Mouse (Mus musculus) limb, embryonic 14.5 days (tissue): ENCODE results near the gene Zbtb39. TPM values are rescaled to one million over a fixed set of nuclear protein-coding genes. Genes with fewer than 3 reads are reported as not detected.

Experiments used
- ATAC-seq: fragments of 200-750 bp; cut with Nextera tagmentation; 2 replicates; pipeline ENCODE4 v1.8.0; 2017; ENCODE audit warnings: low read depth, moderate number of reproducible peaks, moderate TSS enrichment; ENCODE audit not compliant: low FRiP score
- DNase-seq: peaks from one replicate; pipeline ENCODE4 v3.0.0-alpha.2; 2015; ENCODE audit warnings: low spot score
- H3K27ac ChIP-seq: fragments of 300-500 bp; sonication (generic); replicated peaks from 2 replicates; pipeline ENCODE4 v1.5.1; 2014; ENCODE audit warnings: low read depth, mild to moderate bottlenecking, low read length, moderate library complexity, mixed read lengths
- H3K27me3 ChIP-seq: fragments of 300-500 bp; sonication (generic); 2 replicates; pipeline ENCODE4 v1.6.1; 2014; ENCODE audit warnings: low read length, mixed read lengths; ENCODE audit not compliant: control insufficient read depth, insufficient read depth
- H3K36me3 ChIP-seq: fragments of 300-500 bp; sonication (generic); 2 replicates; pipeline ENCODE4 v1.6.1; 2014; ENCODE audit warnings: mild to moderate bottlenecking, low read length, moderate library complexity, mixed read lengths; ENCODE audit not compliant: control insufficient read depth, insufficient read depth
- H3K4me1 ChIP-seq: fragments of 300-500 bp; sonication (generic); 2 replicates; pipeline ENCODE4 v1.6.1; 2014; ENCODE audit warnings: antibody characterized with exemption, low read length, mixed read lengths; ENCODE audit not compliant: control insufficient read depth, insufficient read depth
- H3K4me2 ChIP-seq: fragments of 300-500 bp; sonication (generic); replicated peaks from 2 replicates; pipeline ENCODE4 v1.6.1; 2014; ENCODE audit warnings: low read depth, mild to moderate bottlenecking, low read length, moderate library complexity; ENCODE audit not compliant: severe bottlenecking
- H3K4me3 ChIP-seq: fragments of 300-500 bp; sonication (generic); replicated peaks from 2 replicates; pipeline ENCODE4 v1.5.1; 2014; ENCODE audit warnings: low read length
- H3K9ac ChIP-seq: fragments of 300-500 bp; sonication (generic); 2 replicates; pipeline ENCODE4 v1.6.1; 2014; ENCODE audit warnings: mild to moderate bottlenecking, low read depth, low read length, moderate library complexity; ENCODE audit not compliant: severe bottlenecking
- H3K9me3 ChIP-seq: fragments of 300-500 bp; sonication (generic); 2 replicates; pipeline ENCODE4 v1.6.1; 2016; ENCODE audit warnings: low read length; ENCODE audit not compliant: control insufficient read depth
- POLR2A ChIP-seq: fragments of 200-500 bp; IDR thresholded peaks from 2 replicates; pipeline ENCODE4 v1.8.0; 2012; ENCODE audit warnings: inconsistent platforms, mild to moderate bottlenecking, moderate library complexity, borderline replicate concordance; ENCODE audit not compliant: insufficient read depth, insufficient read length; ENCODE audit errors: extremely low read depth
- WGBS: fragments of 180-500 bp; shearing (Covaris S2); extraction: QIAGEN DNeasy Blood & Tissue Kit; methylation state at CpG from one replicate; pipeline ENCODE4 v1.1.7; 2014; 5-methylcytosine and 5-hydroxymethylcytosine counted together
- polyA plus RNA-seq, 2 experiments: library from polyadenylated mRNA; depleted of rRNA in 1 of 2; stranded (reverse) in 1 of 2; unstranded in 1 of 2; fragments of >200 nt; fragmentation: Nextera tagmentation in 1 of 2; extraction: Ambion mirVana in 1 of 2; gene quantifications; 2 replicates each; pipeline versions ENCODE4 v1.2.1 to v1.2.3; 2012 to 2014

Zbtb39 gene
- polyA plus RNA-seq, 2 experiments: 4.2 to 10.7 TPM

- TF ChIP-seq POLR2A: no peak
Measured at GRCm38 (mm10) chr10:127734434-127734833, 4.9 kb upstream of the Zbtb39 start.

GRCm38 (mm10) chr10:127736266-127736665 is 3.1 kb upstream of the Zbtb39 start:
- no peak overlapping the region for H3K9ac ChIP-seq
- no peaks in the 10 kb centered on the region for H3K9me3 ChIP-seq
- no peak for ATAC-seq
- H3K4me1 ChIP-seq: peaks cover 10% of the 10 kb centered on the region
- H3K36me3 ChIP-seq: no peaks in the 10 kb centered on the region
- 79% methylated on average over 2 of the region's 2 CpGs for WGBS
- no peak for DNase-seq
- H3K4me3 ChIP-seq: no peak overlapping the region
- H3K4me2 ChIP-seq: no peak overlapping the region
- no peak overlapping the region for H3K27ac ChIP-seq
- H3K27me3 ChIP-seq: no peaks in the 10 kb centered on the region
- no peak for TF ChIP-seq POLR2A

More at GRCm38 (mm10) chr10:127734434-127734833, 4.9 kb upstream of the Zbtb39 start:
- H3K27me3 ChIP-seq: no peaks in the 10 kb centered on the region
- DNase-seq (peak; percentile 50), ATAC-seq (no peak)
- peaks cover 3% of the 10 kb centered on the region; the same call in 1 of the 2 replicates for H3K4me1 ChIP-seq
- H3K9ac ChIP-seq: no peak overlapping the region
- H3K9me3 ChIP-seq: no peaks in the 10 kb centered on the region
- no peak overlapping the region for H3K4me2 ChIP-seq
- H3K36me3 ChIP-seq: no peaks in the 10 kb centered on the region
- no peak overlapping the region for H3K27ac ChIP-seq
- 46% methylated on average over 5 of the region's 5 CpGs for WGBS
- no peak overlapping the region for H3K4me3 ChIP-seq

GRCm38 (mm10) chr10:127736916-127737315 is 2.4 kb upstream of the Zbtb39 start:
- Histone ChIP-seq H3K27ac (no peak overlapping the region), H3K9ac (no peak overlapping the region), H3K4me1 (peaks cover 10% of the 10 kb centered on the region), H3K27me3 (no peaks in the 10 kb centered on the region), H3K4me3 (no peak overlapping the region), H3K9me3 (no peaks in the 10 kb centered on the region), H3K4me2 (no peak overlapping the region), H3K36me3 (peaks cover 5% of the 10 kb centered on the region)
- DNase-seq (no peak), ATAC-seq (no peak)
- WGBS: 70% methylated on average over 4 of the region's 4 CpGs
- no peak for TF ChIP-seq POLR2A

GRCm38 (mm10) chr10:127737552-127737951 is 1.8 kb upstream of the Zbtb39 start:
- no peak for TF ChIP-seq POLR2A
- Histone ChIP-seq H3K4me1 (peaks cover 10% of the 10 kb centered on the region), H3K9me3 (no peaks in the 10 kb centered on the region), H3K9ac (no peak overlapping the region), H3K4me3 (no peak overlapping the region), H3K27ac (no peak overlapping the region), H3K4me2 (no peak overlapping the region), H3K27me3 (no peaks in the 10 kb centered on the region), H3K36me3 (peaks cover 12% of the 10 kb centered on the region)
- no peak for ATAC-seq
- no peak for DNase-seq
- 24% methylated on average over 2 of the region's 2 CpGs for WGBS

GRCm38 (mm10) chr10:127738151-127738882 is 1.0 kb upstream of the Zbtb39 start:
- no peak for DNase-seq
- no peak for TF ChIP-seq POLR2A
- H3K27me3 ChIP-seq: no peaks in the 10 kb centered on the region
- no peak for ATAC-seq
- H3K27ac ChIP-seq: no peak overlapping the region
- 48% methylated on average over 13 of the region's 13 CpGs for WGBS
- no peak overlapping the region for H3K4me3 ChIP-seq
- H3K4me1 ChIP-seq: peaks cover 10% of the 10 kb centered on the region
- no peak overlapping the region for H3K9ac ChIP-seq
- H3K4me2 ChIP-seq: peak overlapping the region; percentile 78; the same call in 1 of the 2 replicates
- H3K9me3 ChIP-seq: no peaks in the 10 kb centered on the region
- peaks cover 19% of the 10 kb centered on the region for H3K36me3 ChIP-seq
